Mouse (Mus musculus) cortical plate, adult 2 months (tissue): Measurements from ENCODE around the gene Sema4c.

Experiments used
- CTCF ChIP-seq: fragments of 200-500 bp; IDR thresholded peaks from 2 replicates; pipeline ENCODE4 v1.5.1; 2011; ENCODE audit warnings: mild to moderate bottlenecking, control low read depth, low read length; ENCODE audit not compliant: insufficient read depth; ENCODE audit errors: extremely low read depth
- POLR2A ChIP-seq: fragments of 200-500 bp; IDR thresholded peaks from 2 replicates; pipeline ENCODE4 v1.6.1; 2011; ENCODE audit warnings: mild to moderate bottlenecking, low read length, control low read depth; ENCODE audit not compliant: insufficient read depth; ENCODE audit errors: extremely low read depth

GRCm38 (mm10) chr1:36513718-36514117 is 44.4 kb downstream of the Sema4c start:
- TF ChIP-seq POLR2A (no peak), CTCF (peak; percentile 22; the same call in 1 of the 2 replicates)
